Mouse (Mus musculus): ENCODE data around the gene Zhx3.

GRCm38 (mm10) chr2:160864112-160864511, 8.7 kb downstream of the Zhx3 start:
- TF ChIP-seq POLR2A (IDR thresholded peaks at IDR 0.05; ENCODE audit: extremely low read depth, insufficient read depth, low read length) (no peak), CTCF (IDR thresholded peaks at IDR 0.05; ENCODE audit: low read depth, low read length) (no peak)

All from liver, adult 2 months (tissue).